Mouse (Mus musculus): ENCODE data around the gene Mgat4d. TPM values are rescaled to one million over a fixed set of nuclear protein-coding genes. Genes with fewer than 3 reads are reported as not detected.

Gene Mgat4d
- polyA plus RNA-seq, 1 experiment from 2014 or later: not detected

DNA sequence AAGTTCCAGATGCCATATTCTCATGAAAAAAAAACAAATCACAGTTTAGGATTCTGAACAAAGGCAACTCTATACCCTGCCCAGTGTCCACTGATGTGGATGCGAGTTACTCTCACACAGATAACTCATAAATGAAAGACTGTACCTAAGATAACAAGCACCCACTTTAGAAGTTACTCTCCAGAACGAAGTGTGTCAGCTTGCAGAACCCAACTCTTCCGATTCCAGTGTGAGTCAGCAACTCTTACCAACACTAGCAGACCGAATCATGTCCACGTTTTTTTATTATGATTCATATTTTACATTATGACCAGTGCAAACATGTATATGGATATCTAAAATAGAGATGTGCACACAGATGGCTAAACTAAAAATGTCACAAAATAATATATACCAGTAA is 20.4 kb upstream of the Mgat4d start:
- ATAC-seq (replicated peaks; ENCODE audit: low FRiP score): no peak
- H3K4me2 ChIP-seq: no peak overlapping the region
- H3K36me3 ChIP-seq (ENCODE audit: control insufficient read depth, insufficient read depth, low read length): no peaks in the 10 kb centered on the region
- 86% methylated on average over 5 of the region's 5 CpGs for WGBS
- H3K27me3 ChIP-seq (replicated peaks; ENCODE audit: control insufficient read depth, insufficient read depth, low read length): no peaks in the 10 kb centered on the region
- H3K9ac ChIP-seq (ENCODE audit: low read depth, low read length): no peak overlapping the region
- H3K4me1 ChIP-seq (replicated peaks; ENCODE audit: control insufficient read depth, insufficient read depth, low read length): peaks cover under 1% of the 10 kb centered on the region; the same call in 1 of the 2 replicates
- H3K4me3 ChIP-seq (ENCODE audit: low read depth, low read length): no peak overlapping the region
- no peak overlapping the region for H3K27ac ChIP-seq (ENCODE audit: low read depth, low read length)
- H3K9me3 ChIP-seq (ENCODE audit: control insufficient read depth, low read length): no peaks in the 10 kb centered on the region
- no peak for DNase-seq (ENCODE audit: low spot score)

DNA sequence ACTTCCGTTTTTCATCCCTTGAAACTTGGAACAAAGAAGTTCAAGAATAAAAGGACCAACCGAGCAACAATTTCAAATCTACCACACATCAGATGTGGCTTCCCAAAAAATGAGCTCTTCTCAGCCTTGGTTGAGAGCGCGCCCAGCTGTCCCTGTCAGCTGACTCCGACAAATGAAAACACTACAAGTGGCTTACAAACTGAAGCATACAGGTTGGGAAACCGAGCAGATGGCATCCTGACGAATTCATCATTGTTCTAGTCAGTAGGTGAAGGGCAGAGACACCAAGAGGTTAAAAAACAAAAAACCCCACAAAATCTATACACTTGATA is 16.7 kb upstream of the Mgat4d start:
- Histone ChIP-seq H3K4me2 (peak overlapping the region; percentile 94), H3K4me1 (replicated peaks; ENCODE audit: control insufficient read depth, insufficient read depth, low read length) (peaks cover 2% of the 10 kb centered on the region; the same call in 1 of the 2 replicates), H3K27ac (ENCODE audit: low read depth, low read length) (no peak overlapping the region; the same call in 1 of the 2 replicates), H3K27me3 (replicated peaks; ENCODE audit: control insufficient read depth, insufficient read depth, low read length) (no peaks in the 10 kb centered on the region), H3K36me3 (ENCODE audit: control insufficient read depth, insufficient read depth, low read length) (no peaks in the 10 kb centered on the region), H3K9me3 (ENCODE audit: control insufficient read depth, low read length) (no peaks in the 10 kb centered on the region), H3K4me3 (ENCODE audit: low read depth, low read length) (peak overlapping the region; percentile 92), H3K9ac (ENCODE audit: low read depth, low read length) (peak overlapping the region; percentile 88)
- WGBS: 9% methylated on average over 7 of the region's 7 CpGs
- DNase-seq (ENCODE audit: low spot score) (no peak), ATAC-seq (replicated peaks; ENCODE audit: low FRiP score) (no peak)

DNA sequence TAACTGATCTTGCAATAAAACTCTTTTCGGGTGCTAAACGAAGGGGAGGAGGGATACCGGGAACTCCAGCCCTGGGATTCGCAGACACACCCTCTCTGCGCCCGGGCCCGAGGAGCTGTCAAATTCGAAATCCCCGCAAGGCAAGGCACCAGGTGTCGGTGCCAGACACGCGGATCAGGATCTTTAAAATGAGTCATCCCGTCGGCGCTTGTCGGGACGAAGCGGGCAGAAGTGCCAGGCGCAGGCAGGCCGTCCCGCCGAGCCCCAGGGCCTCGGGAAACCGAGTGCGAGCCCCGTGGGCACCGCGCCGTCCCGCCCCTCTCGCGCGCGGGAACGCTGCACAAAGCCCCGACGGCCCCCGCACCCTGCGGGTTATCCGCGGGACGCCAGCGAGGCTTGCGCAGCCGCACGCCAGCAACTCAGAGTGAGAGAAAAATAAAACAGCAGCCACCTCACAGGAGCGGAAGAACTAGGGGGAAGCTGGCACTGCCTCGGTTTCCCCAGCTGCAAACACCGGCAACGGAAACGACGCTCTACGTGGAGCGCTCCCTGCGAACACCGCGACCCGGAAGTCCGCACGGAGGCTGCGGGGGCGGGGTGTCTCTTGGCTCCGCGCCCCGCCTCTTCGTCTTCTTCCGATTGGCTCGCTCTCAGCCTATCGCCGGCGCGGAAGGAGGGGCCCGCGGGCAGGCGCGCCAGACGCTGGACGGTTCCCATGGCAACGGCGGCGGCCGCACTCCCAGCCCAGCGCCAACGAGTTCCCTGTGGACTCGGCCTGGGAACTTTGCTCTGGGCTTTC is 16.2 kb upstream of the Mgat4d start, which contains the start of gene Elmod2:
Gene Elmod2, minus strand, starts transcription at position 588 of the 799 bp plus-strand sequence.
- Histone ChIP-seq H3K9ac (ENCODE audit: low read depth, low read length) (peak within 1 kb of the TSS; percentile 88), H3K27ac (ENCODE audit: low read depth, low read length) (peak within 1 kb of the TSS; percentile 68), H3K4me2 (peak within 1 kb of the TSS; percentile 94), H3K4me1 (replicated peaks; ENCODE audit: control insufficient read depth, insufficient read depth, low read length) (peaks cover 2% of the 10 kb centered on the region; the same call in 1 of the 2 replicates), H3K9me3 (ENCODE audit: control insufficient read depth, low read length) (no peaks in the 10 kb centered on the region), H3K36me3 (ENCODE audit: control insufficient read depth, insufficient read depth, low read length) (no peaks in the 10 kb centered on the region), H3K27me3 (replicated peaks; ENCODE audit: control insufficient read depth, insufficient read depth, low read length) (no peaks in the 10 kb centered on the region), H3K4me3 (ENCODE audit: low read depth, low read length) (peak within 1 kb of the TSS; percentile 92)
- ATAC-seq (replicated peaks; ENCODE audit: low FRiP score) (peak; percentile 99), DNase-seq (ENCODE audit: low spot score) (peak; percentile 93)
- WGBS: under 1% methylated on average over 84 of the region's 85 CpGs

DNA sequence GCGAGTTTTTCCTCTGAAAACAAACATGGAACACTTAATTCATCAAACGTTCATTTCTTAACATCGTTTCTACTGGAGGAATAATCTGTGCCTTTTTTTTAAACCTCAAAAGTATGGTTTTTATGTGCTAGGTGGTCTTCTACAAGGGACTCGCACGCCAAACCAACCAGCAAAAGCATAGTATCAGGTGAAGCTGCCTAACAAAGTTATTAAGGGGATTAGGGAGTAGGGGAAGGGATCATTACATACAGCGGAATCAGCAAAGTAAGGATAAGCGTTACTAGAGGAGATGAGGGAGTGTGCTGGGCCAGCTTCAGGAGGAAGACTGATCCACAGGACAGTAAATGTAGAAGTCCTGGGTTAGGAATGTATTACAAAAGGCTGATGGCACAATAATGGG is 15.4 kb upstream of the Mgat4d start:
- WGBS: 15% methylated on average over 7 of the region's 7 CpGs
- H3K4me1 ChIP-seq (replicated peaks; ENCODE audit: control insufficient read depth, insufficient read depth, low read length): peaks cover 2% of the 10 kb centered on the region; the same call in 1 of the 2 replicates
- H3K27ac ChIP-seq (ENCODE audit: low read depth, low read length): no peak overlapping the region
- no peaks in the 10 kb centered on the region for H3K27me3 ChIP-seq (replicated peaks; ENCODE audit: control insufficient read depth, insufficient read depth, low read length)
- H3K4me2 ChIP-seq: peak overlapping the region; percentile 94
- H3K36me3 ChIP-seq (ENCODE audit: control insufficient read depth, insufficient read depth, low read length): no peaks in the 10 kb centered on the region
- H3K9ac ChIP-seq (ENCODE audit: low read depth, low read length): peak overlapping the region; percentile 46
- H3K9me3 ChIP-seq (ENCODE audit: control insufficient read depth, low read length): no peaks in the 10 kb centered on the region
- no peak for DNase-seq (ENCODE audit: low spot score)
- ATAC-seq (replicated peaks; ENCODE audit: low FRiP score): no peak
- H3K4me3 ChIP-seq (ENCODE audit: low read depth, low read length): peak overlapping the region; percentile 92

DNA sequence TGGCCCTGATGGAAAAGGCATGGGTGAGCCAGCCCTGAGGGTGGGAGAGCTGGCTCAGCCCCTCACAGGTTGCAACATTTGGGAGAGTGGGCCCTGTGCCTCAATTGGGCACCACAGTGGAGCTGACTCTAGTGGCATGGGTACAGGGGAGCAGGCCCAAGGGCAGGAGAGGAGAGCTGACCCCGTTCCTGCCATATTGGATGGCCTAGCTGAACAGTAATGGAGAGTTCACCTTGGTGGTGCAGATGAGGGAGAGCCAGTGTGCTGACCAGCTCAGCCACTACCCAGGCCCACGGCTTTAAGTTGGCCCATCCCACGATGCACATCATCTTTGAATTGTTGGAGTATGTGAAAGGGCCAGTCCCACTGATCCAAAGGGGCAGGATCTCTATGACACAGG is 6.2 kb upstream of the Mgat4d start:
- whole genome bisulfite sequencing: 83% methylated on average over 3 of the region's 3 CpGs
- DNase-seq (ENCODE audit: low spot score) (no peak), ATAC-seq (replicated peaks; ENCODE audit: low FRiP score) (no peak)
- Histone ChIP-seq H3K4me2 (no peak overlapping the region), H3K36me3 (ENCODE audit: control insufficient read depth, insufficient read depth, low read length) (no peaks in the 10 kb centered on the region), H3K4me1 (replicated peaks; ENCODE audit: control insufficient read depth, insufficient read depth, low read length) (no peaks in the 10 kb centered on the region), H3K27ac (ENCODE audit: low read depth, low read length) (no peak overlapping the region), H3K9me3 (ENCODE audit: control insufficient read depth, low read length) (no peaks in the 10 kb centered on the region), H3K27me3 (replicated peaks; ENCODE audit: control insufficient read depth, insufficient read depth, low read length) (no peaks in the 10 kb centered on the region), H3K4me3 (ENCODE audit: low read depth, low read length) (no peak overlapping the region), H3K9ac (ENCODE audit: low read depth, low read length) (no peak overlapping the region)

DNA sequence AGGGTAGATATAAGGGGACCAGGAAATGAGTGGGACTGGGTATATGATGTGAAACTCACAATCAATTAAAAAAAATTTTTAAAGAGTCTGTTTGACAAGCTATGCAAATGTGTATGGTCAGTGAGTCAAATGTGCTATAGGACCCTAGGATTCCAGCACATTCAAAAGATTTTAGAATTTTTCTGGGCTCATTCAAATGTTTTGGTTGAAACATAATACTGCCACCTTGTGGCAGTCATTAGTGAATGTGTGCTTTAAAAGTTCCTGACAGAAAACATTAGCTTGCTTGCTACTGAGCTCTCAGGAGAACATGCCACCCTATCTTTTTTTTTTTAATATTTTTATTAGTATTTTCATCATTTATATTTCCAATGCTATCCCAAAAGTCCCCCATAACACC is 5.6 kb upstream of the Mgat4d start:
- no peak for DNase-seq (ENCODE audit: low spot score)
- Histone ChIP-seq H3K9me3 (ENCODE audit: control insufficient read depth, low read length) (no peaks in the 10 kb centered on the region), H3K4me3 (ENCODE audit: low read depth, low read length) (no peak overlapping the region), H3K4me2 (no peak overlapping the region), H3K27me3 (replicated peaks; ENCODE audit: control insufficient read depth, insufficient read depth, low read length) (no peaks in the 10 kb centered on the region), H3K9ac (ENCODE audit: low read depth, low read length) (no peak overlapping the region), H3K36me3 (ENCODE audit: control insufficient read depth, insufficient read depth, low read length) (no peaks in the 10 kb centered on the region), H3K27ac (ENCODE audit: low read depth, low read length) (no peak overlapping the region), H3K4me1 (replicated peaks; ENCODE audit: control insufficient read depth, insufficient read depth, low read length) (no peaks in the 10 kb centered on the region)
- no peak for ATAC-seq (replicated peaks; ENCODE audit: low FRiP score)

DNA sequence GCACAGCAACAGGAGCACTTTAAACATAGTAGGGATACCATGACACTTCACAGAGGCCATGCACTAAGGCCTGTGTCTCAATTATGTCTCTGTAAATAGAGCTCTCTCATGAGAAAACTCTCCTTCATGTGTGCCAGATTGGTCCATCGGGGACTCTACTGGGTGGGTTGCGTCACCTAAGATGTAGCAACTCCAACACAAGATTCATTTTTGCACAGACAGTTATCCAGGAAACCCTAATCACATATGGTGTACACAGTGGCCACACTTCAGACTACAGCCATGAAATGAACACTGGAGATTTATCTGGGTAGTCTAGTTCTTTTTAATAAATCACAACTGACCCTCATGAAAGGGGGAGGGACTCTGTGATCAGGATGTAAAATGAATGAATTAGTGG is 3.0 kb downstream of the Mgat4d start:
- no peak overlapping the region for H3K4me2 ChIP-seq
- H3K4me3 ChIP-seq (ENCODE audit: low read depth, low read length): no peak overlapping the region
- no peaks in the 10 kb centered on the region for H3K36me3 ChIP-seq (ENCODE audit: control insufficient read depth, insufficient read depth, low read length)
- H3K9ac ChIP-seq (ENCODE audit: low read depth, low read length): no peak overlapping the region
- H3K4me1 ChIP-seq (replicated peaks; ENCODE audit: control insufficient read depth, insufficient read depth, low read length): no peaks in the 10 kb centered on the region
- H3K9me3 ChIP-seq (ENCODE audit: control insufficient read depth, low read length): no peaks in the 10 kb centered on the region
- DNase-seq (ENCODE audit: low spot score): no peak
- 85% methylated on average over 2 of the region's 2 CpGs for WGBS
- no peak overlapping the region for H3K27ac ChIP-seq (ENCODE audit: low read depth, low read length)
- ATAC-seq (replicated peaks; ENCODE audit: low FRiP score): no peak
- H3K27me3 ChIP-seq (replicated peaks; ENCODE audit: control insufficient read depth, insufficient read depth, low read length): no peaks in the 10 kb centered on the region

DNA sequence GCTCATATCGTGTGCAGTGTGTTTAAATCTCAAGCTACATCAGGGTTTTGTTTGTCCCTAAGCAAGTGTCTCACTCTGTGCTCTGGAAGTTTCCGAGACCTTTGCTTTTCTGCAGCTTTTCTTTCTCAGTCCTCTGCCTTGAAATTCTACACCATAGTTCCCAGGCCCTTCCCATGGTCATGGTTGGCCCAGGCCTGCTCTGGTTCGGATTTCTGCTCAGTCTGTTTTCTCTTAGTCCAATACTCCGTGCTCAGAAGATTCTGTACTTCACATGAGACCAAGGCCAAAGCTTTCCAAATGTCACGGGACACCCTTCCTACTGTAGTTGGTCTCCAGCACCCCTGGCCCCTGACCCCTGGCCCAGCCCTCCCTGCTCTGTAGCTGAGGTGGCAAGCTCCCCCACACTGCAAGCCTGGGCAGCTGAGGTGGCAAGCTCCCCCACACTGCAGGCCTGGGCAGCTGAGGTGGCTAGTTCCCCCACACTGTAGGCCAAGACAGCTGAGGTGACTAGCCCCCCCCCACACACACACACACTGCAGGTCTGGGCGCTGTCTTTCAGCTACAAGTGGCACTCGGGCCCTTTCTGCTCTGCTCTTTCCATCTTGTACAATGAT is 15.0 kb downstream of the Mgat4d start:
- no peaks in the 10 kb centered on the region for H3K27me3 ChIP-seq (replicated peaks; ENCODE audit: control insufficient read depth, insufficient read depth, low read length)
- no peak for ATAC-seq (replicated peaks; ENCODE audit: low FRiP score)
- no peaks in the 10 kb centered on the region for H3K9me3 ChIP-seq (ENCODE audit: control insufficient read depth, low read length)
- no peaks in the 10 kb centered on the region for H3K4me1 ChIP-seq (replicated peaks; ENCODE audit: control insufficient read depth, insufficient read depth, low read length)
- no peak overlapping the region for H3K4me3 ChIP-seq (ENCODE audit: low read depth, low read length)
- H3K27ac ChIP-seq (ENCODE audit: low read depth, low read length): no peak overlapping the region
- H3K9ac ChIP-seq (ENCODE audit: low read depth, low read length): no peak overlapping the region
- H3K36me3 ChIP-seq (ENCODE audit: control insufficient read depth, insufficient read depth, low read length): no peaks in the 10 kb centered on the region
- DNase-seq (ENCODE audit: low spot score): no peak
- WGBS: 68% methylated on average over 7 of the region's 7 CpGs
- no peak overlapping the region for H3K4me2 ChIP-seq

DNA sequence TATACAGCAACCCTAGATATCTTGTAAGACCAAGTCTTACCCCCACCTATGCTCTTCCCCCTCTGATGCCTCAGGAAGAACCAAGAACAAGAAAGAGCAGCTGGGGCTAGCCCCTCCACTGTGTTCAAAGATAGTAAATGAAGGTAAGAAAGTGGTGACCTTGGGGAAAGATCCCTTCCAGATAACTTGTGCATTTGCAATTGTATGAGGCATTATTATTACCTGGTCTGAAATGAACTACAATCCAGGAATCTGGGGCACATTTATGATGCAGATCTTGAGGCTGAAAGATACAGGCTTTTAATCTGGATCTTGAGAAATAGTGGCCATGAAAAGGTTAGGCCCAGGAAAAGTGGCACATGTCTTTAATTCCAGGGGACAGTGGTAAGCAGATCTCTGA is 29.0 kb downstream of the Mgat4d start:
- ATAC-seq (replicated peaks; ENCODE audit: low FRiP score): no peak

More for the DNA sequence above, 29.0 kb downstream of the Mgat4d start:
- Histone ChIP-seq H3K9me3 (ENCODE audit: control insufficient read depth, low read length) (no peaks in the 10 kb centered on the region), H3K4me2 (no peak overlapping the region), H3K9ac (ENCODE audit: low read depth, low read length) (no peak overlapping the region), H3K27me3 (replicated peaks; ENCODE audit: control insufficient read depth, insufficient read depth, low read length) (no peaks in the 10 kb centered on the region), H3K36me3 (ENCODE audit: control insufficient read depth, insufficient read depth, low read length) (no peaks in the 10 kb centered on the region), H3K27ac (ENCODE audit: low read depth, low read length) (no peak overlapping the region), H3K4me3 (ENCODE audit: low read depth, low read length) (no peak overlapping the region), H3K4me1 (replicated peaks; ENCODE audit: control insufficient read depth, insufficient read depth, low read length) (no peaks in the 10 kb centered on the region)
- no peak for DNase-seq (ENCODE audit: low spot score)
